Comparison of ENCODE assay signal across 9 mouse cellular contexts in the genomic region with DNA sequence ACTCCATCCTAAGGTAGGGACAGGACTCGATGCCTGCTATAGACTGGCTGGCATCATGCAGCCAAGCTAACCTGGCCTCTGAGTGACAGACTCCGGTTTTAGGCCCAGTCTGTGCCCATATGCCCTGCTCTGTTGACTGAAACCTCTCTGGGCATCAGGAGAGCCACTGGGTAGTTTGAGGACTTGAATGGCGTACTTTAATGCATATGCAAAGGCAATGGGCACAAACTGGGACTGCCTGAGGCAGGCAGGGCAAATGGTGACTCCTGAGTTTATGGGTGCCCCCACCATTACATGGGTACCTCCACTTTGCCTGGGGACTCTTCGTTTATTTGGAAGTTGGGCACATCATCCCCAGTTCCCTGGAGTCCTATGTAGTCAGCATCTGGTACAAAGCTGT. TPM values are rescaled to one million over a fixed set of nuclear protein-coding genes. Genes with fewer than 3 reads are reported as not detected.
DNase-seq lines count a peak whose midpoint lies in the region; ATAC-seq and TF ChIP-seq lines count a peak whose summit lies in the region.
"Had no signal": no experiment of that assay in that cellular context is flagged by ENCODE, and none has a peak within 500 bp of the region (broad histone marks: within the 10 kb centered on the region; RNA-seq: fewer than 3 reads in every experiment).

No protein-coding gene starts in this region.

- DNase-seq in kidney, adult 9 months, result peak; percentile 39
- no peak for DNase-seq in kidney, postnatal 14 days
- no peak for DNase-seq in urinary bladder, postnatal 25 days (ENCODE audit: low spot score)
- no peak for DNase-seq in urinary bladder, postnatal 36 days (ENCODE audit: low spot score in 2 of 2)
- no peak for DNase-seq in spleen, postnatal 14 days (ENCODE audit: low spot score in 2 of 2)
- DNase-seq: adrenal gland, postnatal 10 days had no signal

- no peaks in the 10 kb centered on the region for H3K27me3 ChIP-seq in hindbrain, embryonic 13.5 days
- no peaks in the 10 kb centered on the region for H3K27me3 ChIP-seq in midbrain, embryonic 15.5 days (replicated peaks)

- H3K9me3 ChIP-seq in hindbrain, embryonic 13.5 days, result no peaks in the 10 kb centered on the region
- H3K9me3 ChIP-seq in midbrain, embryonic 15.5 days, result no peaks in the 10 kb centered on the region

- peak overlapping the region; percentile 94 for H3K4me2 ChIP-seq in hindbrain, embryonic 13.5 days
- peak overlapping the region; percentile 68 for H3K4me2 ChIP-seq in midbrain, embryonic 15.5 days

- H3K4me3 ChIP-seq in cortical plate, adult 2 months (ENCODE audit: insufficient read depth, low read length), result peak overlapping the region; percentile 93
- H3K4me3 ChIP-seq in hindbrain, embryonic 13.5 days, result peak overlapping the region; percentile 71
- peak overlapping the region; percentile 75 for H3K4me3 ChIP-seq in midbrain, embryonic 15.5 days

- no peak overlapping the region for H3K27ac ChIP-seq in cortical plate, adult 2 months (ENCODE audit: insufficient read depth, low read length)
- H3K27ac ChIP-seq in hindbrain, embryonic 13.5 days, result peak overlapping the region; percentile 93; the same call in 1 of the 2 replicates
- H3K27ac ChIP-seq in midbrain, embryonic 15.5 days, result no peak overlapping the region

- H3K9ac ChIP-seq in hindbrain, embryonic 13.5 days, result peak overlapping the region; percentile 80
- H3K9ac ChIP-seq in midbrain, embryonic 15.5 days, result peak overlapping the region; percentile 53

- TF ChIP-seq POLR2A in cortical plate, adult 2 months (IDR thresholded peaks at IDR 0.05; ENCODE audit: extremely low read depth, insufficient read depth, low read length), result no peak

- no peak for TF ChIP-seq CTCF in cortical plate, adult 2 months (IDR thresholded peaks at IDR 0.05; ENCODE audit: extremely low read depth, insufficient read depth, low read length)

- peaks cover 10% of the 10 kb centered on the region for H3K4me1 ChIP-seq in cortical plate, adult 2 months (ENCODE audit: control insufficient read depth, insufficient read depth, low read length)
- H3K4me1 ChIP-seq in hindbrain, embryonic 13.5 days (replicated peaks), result peaks cover 52% of the 10 kb centered on the region
- peaks cover 39% of the 10 kb centered on the region for H3K4me1 ChIP-seq in midbrain, embryonic 15.5 days

- 78% methylated on average over 4 of the region's 4 CpGs for WGBS in hindbrain, embryonic 13.5 days
- 76% methylated on average over 4 of the region's 4 CpGs for WGBS in midbrain, embryonic 15.5 days

- peaks cover 1% of the 10 kb centered on the region for H3K36me3 ChIP-seq in hindbrain, embryonic 13.5 days
- H3K36me3 ChIP-seq in midbrain, embryonic 15.5 days (replicated peaks), result no peaks in the 10 kb centered on the region

- no peak for ATAC-seq in hindbrain, embryonic 13.5 days (ENCODE audit: low FRiP score)
- no peak for ATAC-seq in midbrain, embryonic 15.5 days (replicated peaks)

RNA-seq across cellular contexts. Expression of a gene that starts 1.7 kb away (rescaled TPM):
- 30.6 and 32.2 TPM in 2 replicates for polyA plus RNA-seq in cortical plate, adult 2 months (2012; rRNA removed)
- 18.3 and 18.5 TPM in 2 replicates for polyA plus RNA-seq in hindbrain, embryonic 13.5 days (2015; fragmentation: Nextera tagmentation; extraction: Ambion mirVana)
- 21.3 and 21.5 TPM in 2 replicates for polyA plus RNA-seq in midbrain, embryonic 15.5 days (2015; fragmentation: Nextera tagmentation; extraction: Ambion mirVana)

RNA-seq across cellular contexts. Expression of a gene that starts 37.7 kb away (rescaled TPM):
- polyA plus RNA-seq in cortical plate, adult 2 months (2012; rRNA removed), result 28.7 and 32.6 TPM in 2 replicates
- polyA plus RNA-seq in hindbrain, embryonic 13.5 days (2015; fragmentation: Nextera tagmentation; extraction: Ambion mirVana), result 24.9 and 27.0 TPM in 2 replicates
- 27.7 and 28.6 TPM in 2 replicates for polyA plus RNA-seq in midbrain, embryonic 15.5 days (2015; fragmentation: Nextera tagmentation; extraction: Ambion mirVana)

RNA-seq across cellular contexts. Expression of a gene that starts 57.5 kb away (rescaled TPM):
- 102 TPM in 2 replicates for polyA plus RNA-seq in cortical plate, adult 2 months (2012; rRNA removed)
- 94.3 and 95.6 TPM in 2 replicates for polyA plus RNA-seq in hindbrain, embryonic 13.5 days (2015; fragmentation: Nextera tagmentation; extraction: Ambion mirVana)
- 92.1 and 97.6 TPM in 2 replicates for polyA plus RNA-seq in midbrain, embryonic 15.5 days (2015; fragmentation: Nextera tagmentation; extraction: Ambion mirVana)

RNA-seq across cellular contexts. Expression of a gene that starts 57.6 kb away (rescaled TPM):
- polyA plus RNA-seq in cortical plate, adult 2 months (2012; rRNA removed), result 284 and 325 TPM in 2 replicates
- 154 and 162 TPM in 2 replicates for polyA plus RNA-seq in hindbrain, embryonic 13.5 days (2015; fragmentation: Nextera tagmentation; extraction: Ambion mirVana)
- polyA plus RNA-seq in midbrain, embryonic 15.5 days (2015; fragmentation: Nextera tagmentation; extraction: Ambion mirVana), result 175 and 181 TPM in 2 replicates
